Mouse (Mus musculus): ENCODE measurements around the gene Sft2d2. TPM values are rescaled to one million over a fixed set of nuclear protein-coding genes. Genes with fewer than 3 reads are reported as not detected.

The Sft2d2 gene
- total RNA-seq (2022) = 10 to 100 TPM; 14.2 to 18.1 (median 15.5) TPM

DNA sequence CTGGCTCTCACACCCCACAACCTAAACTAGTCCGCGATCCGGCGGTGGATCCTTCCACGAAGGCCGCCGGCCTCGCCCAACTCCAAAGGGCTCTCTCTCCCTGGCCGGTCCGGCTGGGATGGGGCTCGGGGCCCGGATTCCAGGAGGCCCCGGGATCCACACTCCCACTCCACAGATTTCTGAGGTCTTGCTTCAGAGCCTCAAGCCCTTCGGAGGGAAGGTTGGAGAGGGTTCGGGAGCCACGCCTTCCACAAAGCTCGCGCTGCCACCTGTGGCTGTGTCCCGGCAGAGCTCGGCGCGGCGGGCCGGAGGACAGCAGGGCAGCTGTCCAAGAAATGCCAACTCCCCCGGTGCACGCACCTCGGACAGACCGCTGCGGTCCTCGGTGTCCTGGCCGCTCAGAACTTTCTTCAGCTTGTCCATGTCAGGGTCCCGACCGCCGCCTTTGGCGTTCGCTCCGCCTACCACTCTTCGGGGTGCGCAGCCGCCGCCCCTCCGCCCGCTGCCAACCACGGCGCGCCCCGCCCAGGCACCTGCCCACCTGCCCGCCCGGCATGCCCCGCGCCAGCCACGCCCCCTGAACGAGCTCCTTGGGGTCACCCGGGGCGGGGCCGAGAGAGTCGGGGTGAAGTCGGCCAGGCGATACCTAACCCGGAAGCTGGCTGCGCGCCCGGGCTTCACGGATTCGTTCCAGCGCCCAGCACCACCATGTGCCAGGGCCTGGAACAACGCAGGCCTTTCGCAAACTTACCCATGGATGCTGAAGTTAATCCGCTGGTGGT, at the start of gene Sft2d2:
Gene Sft2d2, minus strand, starts transcription at position 559 of the 782 bp plus-strand sequence.
- peak; percentile 83 for DNase-seq (ENCODE audit: low spot score)

DNA sequence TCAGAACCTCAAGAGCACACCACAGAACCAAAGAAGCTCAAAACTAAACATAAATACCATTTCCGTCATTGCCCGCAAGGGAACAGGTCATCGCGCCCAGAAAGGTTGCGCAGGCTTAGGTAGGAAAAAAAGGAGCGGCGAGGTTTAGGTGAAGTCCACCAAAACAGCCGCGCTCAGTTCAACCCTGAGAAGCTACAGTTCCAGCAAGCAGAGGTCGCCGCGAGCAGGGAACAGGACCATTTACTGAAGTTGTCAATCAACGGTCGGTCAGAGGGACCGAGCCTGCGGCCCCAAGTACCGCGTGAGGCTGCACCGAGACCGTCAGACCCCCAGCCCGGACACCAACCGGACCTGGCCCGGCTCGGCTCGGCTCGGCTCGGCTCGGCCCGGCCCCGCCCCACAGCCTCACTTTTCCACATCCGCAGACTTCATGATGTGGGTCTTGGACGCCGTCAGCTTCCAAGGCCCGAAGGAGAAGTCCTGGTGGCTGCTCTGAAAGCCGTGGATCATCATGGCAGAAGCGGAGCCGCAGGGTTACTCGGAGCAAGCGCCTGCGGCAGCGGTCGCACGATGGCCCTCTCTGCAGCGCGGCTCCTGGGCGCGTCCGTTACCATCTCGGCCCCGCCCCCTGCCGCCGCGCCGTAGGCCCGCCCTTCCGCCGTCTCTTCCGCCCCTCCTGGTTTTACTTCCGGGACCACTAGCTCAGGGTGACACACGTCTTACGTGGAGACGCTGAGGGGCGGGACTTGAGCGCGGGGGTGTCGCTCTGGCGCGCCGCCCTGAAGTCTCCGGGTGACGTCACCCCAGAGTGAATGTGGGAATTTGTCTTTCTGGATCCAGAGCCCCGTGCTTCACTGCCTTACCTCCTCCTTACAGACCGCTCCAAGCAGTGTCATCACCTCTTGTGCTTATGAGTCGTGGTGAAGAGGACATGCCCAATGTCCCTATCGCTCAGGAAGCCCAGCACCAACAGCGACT, 42.4 kb upstream of the Sft2d2 start, which contains the start of gene Tiprl:
Gene Tiprl, minus strand, starts transcription at position 676 of the 978 bp plus-strand sequence.
- DNase-seq (ENCODE audit: low spot score) = peak; percentile 97

DNA sequence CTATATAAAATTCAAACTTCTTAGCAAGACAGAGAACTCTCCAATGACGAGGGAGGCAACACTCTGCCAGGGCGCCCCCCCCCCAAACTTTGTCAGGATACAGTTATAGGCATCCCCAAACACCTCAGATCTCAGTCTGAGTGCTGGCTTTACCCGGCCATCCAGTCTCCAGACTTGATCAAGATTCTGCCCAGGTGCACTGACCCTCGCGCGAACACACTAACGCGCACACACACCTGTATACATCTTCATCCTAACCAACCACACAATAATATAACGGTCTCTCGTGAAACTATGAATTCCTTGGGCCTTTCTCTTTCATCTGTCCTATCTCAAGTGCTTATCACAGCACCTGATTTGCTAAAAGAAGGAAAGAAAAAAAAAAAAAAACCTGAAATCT, 41.6 kb upstream of the Sft2d2 start:
- DNase-seq (ENCODE audit: low spot score) = no peak

DNA sequence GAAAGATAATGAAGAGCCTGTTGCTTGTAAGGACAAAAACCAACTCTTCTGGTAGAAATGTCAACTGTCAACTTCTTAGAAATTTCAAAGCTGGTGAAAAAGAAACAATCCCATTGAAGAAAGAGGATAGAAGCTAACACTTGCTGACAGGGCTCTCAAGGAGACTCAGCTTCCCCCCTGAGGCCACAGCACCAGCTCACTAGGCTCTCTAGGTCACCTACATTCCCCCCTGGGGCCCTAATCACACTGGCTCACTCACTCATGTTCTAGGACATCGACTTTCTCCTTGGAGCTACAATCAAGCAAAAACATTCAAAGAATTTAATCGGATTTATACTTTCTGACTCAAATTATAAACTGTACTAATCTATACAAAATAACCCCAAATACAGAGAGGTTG, 39.6 kb upstream of the Sft2d2 start:
- no peak for DNase-seq (ENCODE audit: low spot score)

DNA sequence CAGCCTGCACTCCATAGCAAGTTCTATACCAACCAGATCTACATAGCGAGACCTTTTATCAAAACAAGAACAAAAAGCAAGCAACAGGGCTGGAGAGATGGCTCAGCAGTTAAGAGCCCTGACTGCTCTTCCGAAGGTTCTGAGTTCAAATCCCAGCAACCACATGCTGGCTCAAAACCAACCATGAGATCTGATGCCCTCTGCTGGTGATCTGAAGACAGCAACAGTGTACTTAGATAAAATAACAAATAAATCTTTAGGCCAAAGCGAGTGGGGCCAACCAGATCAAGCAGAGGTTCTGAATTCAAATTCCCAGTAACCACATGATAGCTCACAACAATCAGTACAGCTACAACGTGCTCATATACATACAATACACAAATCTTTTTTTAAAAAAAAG, 36.5 kb upstream of the Sft2d2 start:
- no peak for DNase-seq (ENCODE audit: low spot score)

DNA sequence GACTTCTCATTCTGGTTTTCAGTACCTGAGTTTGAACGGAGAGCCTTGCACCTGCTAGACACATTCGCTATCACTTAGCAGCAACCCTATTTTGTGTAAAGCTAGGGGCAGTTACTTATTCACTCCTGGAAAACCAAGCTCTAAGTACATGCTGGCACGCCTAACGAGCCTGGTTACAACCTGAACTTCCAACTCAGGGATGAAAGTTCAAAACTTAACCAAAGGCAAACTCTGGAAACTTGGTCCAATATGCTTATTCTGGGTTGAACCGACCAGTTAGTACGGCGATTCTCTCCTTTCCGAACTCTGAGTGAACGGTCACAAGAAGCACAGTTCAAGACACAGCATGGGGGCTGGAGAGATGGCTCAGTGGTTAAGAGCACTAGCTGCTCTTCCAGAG, 35.3 kb upstream of the Sft2d2 start:
- no peak for DNase-seq (ENCODE audit: low spot score)

DNA sequence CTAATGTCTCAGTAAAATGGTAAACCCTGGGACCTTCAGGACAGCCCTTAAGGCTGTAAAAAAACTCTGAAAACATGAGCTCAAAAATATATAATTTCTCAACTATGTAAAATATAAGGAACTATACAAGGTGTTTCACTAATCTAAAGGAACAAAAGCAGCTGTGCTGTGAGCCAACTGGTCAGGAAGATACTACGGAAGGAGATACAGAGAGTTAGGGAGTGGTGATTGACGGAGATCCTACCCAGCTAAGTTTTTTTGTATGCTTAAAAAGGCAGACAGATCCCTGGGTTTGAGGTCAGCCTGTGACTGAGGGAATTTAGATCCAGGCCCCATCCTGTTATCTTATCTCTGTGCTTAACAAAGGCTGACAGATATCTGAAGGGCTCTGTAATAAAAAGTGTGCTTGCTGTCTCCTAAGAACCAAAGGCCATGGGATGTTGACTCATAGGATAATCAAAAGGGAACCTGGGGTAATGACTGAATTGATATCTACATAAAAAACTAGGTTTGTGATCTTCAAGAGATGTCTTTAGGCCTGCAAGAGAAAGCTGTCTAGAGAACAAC, 22.9 kb upstream of the Sft2d2 start:
- DNase-seq (ENCODE audit: low spot score) = no peak

DNA sequence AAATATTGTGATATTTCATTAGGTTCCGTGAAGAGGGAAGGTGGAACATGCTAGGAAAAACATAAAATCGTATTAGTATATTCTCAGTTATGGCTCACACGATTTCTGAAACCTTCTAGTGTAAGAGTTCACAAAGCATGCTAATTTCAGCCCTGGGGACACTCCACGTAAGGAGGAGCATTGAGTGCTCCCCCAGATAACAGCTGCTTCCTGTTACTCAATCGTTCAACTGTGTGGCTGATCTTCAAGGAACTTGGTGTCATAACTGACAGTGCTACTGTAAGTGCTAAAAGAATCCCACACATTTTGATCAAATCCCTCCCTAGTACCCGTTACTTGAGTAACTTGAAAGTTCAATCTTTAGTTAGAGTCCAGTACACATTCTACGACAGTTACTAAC, 21.6 kb upstream of the Sft2d2 start:
- no peak for DNase-seq (ENCODE audit: low spot score)

DNA sequence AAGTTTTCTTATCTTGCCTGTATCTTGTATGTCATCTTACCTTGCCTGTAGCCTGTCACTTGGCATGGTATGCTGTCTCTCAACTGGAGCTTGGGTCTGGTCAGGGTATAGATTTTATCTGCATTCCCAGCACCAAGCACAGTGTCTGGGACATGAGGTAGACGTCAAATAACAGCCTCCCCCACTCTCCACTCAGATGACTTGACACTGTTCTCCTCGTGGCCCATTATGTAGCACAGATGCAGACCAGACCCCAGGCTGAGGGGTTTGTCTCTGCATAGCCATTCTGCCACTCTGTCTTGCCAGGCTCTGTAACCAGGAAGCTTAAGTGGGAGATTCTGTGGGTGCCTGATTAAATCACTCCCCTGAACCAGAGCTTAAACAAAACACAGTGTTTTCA, 11.4 kb upstream of the Sft2d2 start:
- no peak for DNase-seq (ENCODE audit: low spot score)

DNA sequence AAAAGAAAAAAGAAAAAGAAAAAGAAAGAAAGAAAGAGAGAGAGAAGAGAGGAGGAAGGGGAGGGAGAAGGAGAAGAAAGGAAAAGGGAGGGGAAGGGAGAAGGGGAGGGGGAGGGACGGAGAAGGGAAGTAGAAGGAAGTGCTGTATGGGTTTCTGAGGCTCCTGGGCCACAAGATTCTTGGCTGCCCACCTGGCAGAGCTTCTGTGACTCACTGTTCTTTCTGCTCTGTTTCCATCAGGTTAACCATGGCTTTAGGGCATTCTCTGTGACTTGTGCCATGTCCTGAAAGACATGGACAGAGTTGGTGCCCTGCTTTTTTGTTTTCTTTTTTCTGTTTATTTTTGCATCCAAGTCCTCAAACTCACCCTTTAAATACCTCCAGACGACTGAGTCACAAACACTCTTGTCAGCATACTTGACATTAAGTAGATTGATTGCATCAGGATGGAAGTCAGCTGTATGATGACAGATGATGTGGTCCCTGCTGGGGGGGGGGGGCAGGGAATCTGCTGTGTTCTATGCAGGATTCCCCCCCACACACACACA, 9.3 kb upstream of the Sft2d2 start:
- no peak for DNase-seq (ENCODE audit: low spot score)

DNA sequence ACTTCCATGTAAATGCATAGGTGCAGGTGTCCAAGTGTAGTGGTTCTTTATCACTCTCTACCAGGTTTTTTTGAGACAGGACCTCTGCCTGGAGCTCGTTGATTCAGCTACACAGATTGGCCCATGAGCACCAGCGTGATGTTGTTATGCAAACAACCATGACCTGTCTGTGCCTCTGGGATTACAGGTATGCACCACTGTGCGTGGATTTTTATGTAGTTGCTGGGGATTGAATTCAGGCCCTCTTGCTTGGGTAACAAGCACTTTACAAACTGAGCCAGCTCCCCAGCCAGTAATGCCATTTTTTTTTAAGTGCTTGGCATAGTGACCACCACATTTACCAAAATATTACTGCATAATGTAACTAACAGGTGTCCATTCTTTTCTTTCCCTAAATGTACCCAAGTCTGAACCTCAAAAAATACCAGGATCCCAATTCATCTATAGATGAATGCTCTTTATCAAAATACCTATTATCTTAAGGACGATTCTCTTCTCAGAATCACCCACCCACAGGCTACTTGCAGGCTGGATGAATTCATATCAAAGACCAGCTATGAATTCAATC, 7.3 kb upstream of the Sft2d2 start:
- DNase-seq (ENCODE audit: low spot score) = no peak

DNA sequence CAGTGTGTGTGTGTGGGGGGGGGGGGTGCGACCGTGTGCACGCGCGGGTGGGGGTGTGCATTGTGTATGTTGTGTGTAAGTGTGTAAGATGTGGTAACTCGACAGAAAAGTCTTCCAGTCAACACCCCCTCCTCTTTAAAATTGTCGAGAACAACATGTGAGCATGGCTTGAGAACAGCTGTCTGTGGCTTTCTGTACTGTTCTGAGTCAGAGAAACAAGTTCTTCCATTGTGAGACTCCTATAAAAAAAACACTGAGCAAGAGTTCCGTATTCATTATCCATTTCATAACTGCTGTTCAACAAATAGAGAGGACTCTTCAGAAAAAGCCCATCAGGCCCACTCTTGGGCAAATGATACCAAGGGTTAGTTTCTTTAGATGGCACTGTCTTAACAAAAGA, 6.5 kb upstream of the Sft2d2 start:
- DNase-seq (ENCODE audit: low spot score) = no peak

DNA sequence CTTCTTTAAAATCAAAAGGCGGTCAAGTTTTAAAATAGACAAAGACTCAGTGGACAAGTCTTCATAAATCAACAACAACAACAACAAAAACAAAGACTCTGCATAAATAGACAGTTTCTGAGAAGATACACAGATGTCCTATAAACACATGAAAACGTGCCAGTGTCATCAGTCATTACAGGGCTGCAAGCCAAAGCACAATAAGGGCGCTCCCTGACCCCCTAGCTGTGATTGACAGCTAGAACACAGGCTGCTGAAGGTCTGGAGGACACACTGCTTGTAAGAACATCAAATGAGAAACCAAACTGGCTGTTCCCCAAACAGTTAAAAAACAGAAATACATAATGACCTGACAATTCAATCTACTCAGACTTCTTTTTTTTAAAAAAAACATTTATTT, 5.4 kb upstream of the Sft2d2 start:
- no peak for DNase-seq (ENCODE audit: low spot score)

DNA sequence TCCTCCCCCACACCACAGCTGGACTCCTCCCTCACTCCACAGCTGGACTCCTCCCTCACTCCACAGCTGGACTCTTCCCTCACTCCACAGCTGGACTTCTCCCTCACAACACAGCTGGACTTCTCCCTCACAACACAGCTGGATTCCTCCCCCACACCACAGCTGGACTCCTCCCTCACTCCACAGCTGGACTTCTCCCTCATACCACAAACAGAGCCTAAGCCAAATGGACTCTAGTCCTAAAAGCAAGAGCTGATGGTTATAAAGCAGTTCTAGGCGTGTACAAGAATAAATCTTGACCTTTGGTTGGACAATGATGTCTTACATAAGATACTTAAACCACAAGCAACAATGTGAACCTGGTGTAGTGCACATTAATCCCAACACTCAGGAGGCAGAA, 4.7 kb upstream of the Sft2d2 start:
- no peak for DNase-seq (ENCODE audit: low spot score)

DNA sequence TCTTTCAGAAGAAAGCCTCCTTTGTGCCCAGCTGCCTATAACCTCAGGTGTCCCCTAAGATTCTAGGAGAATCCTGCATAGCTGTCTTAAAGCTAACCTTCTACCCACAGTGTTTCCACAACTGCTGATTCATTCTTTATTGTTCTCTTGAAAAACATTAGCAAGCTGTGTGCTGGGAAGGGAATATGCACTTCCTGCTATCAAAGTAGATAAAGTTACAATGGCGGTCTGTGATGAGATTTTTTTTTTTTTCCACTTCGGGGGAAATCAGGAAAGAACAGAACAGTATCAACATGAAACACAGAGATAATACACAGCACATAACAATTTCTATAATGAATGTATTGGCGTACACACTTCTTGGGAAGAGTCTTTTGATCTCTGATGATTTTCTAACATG, 3.6 kb upstream of the Sft2d2 start:
- DNase-seq (ENCODE audit: low spot score) = no peak

DNA sequence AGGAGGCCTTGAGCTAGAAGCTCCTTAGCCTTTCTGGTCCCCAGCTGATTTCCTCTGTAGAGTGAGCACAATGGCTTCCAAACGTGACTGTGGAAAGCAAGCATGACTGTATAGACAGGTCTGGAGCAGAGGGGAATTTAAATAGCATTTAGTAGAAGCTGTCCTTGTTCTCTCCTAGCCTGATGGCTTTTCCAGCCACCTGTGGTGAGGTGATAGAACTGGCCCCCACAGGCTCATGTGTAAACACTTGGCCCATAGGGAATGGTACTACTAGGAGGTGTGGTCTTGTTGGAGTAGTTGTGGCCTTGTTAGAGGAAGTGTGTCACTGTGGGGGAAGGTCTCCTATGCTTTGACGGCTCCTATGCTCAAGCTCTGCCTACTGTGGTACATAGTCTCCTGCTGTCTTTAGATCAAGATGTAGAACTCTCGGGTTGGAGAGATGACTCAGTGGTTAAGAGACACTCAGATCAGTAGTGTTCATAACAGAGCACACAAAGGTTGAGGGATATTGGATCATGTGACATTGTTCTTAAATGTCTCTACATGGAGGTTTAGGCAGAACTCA, 1.2 kb upstream of the Sft2d2 start:
- no peak for DNase-seq (ENCODE audit: low spot score)

DNA sequence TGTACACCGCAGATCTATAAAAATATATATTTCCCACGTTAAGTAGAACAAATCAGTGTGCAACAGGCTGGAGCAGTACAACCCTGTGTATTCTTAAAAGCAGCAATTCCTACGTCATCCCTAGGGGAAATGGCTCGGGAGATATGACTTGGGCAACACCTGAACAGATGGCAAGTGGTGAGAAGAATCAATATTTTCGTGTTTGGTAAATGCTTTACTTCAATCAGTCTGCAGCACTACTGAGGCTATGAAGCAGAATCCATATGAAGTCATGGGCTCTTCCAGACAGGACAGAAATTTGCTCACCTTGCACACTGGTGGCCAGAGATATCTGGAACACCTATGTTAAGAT, 400 bp upstream of the Sft2d2 start:
- DNase-seq (ENCODE audit: low spot score) = no peak

DNA sequence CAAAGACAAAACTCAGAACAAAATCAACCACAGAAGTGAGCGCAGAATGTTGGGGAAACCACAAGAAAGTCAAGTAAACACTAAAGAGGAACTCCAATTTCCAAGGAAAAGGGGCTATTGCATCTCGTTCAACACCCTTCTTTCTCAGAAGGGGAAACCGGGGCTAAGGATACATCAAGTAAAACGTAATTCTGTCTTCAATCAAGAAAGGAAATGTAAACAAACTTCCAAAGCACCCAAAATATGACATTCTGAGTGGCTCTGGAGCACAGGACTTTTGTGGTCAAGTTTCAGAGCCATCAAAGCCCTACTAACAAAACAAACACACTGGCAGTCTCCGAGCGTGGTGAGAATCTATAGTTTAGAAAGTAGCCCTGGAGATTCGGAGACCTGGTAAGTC, 812 bp downstream of the Sft2d2 start:
- DNase-seq (ENCODE audit: low spot score) = no peak

DNA sequence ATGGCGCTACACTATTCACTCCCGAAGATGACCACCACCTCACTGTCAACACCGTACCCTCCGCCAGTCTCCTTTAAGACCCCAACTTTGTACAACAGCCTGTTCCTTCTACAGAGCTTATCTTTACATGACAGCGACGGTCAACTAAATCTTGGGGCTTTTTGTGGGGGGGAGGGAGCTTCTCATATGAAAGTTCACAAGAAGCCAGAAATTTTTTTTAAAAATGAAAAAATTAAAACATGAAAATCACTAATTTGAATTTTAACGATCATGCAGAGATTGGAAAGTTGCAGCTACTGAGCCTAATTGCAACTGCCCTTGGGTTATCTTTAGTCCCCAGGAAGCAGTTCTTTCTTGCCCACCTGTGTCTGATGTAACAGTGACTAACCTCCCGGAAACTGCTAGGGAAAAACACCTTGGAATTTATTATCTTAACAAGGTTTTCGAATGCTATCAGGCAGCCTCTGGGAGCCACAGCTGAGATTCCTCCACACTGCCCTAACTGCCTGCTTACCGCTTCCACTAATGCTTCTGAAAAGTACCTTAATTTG, 1.4 kb downstream of the Sft2d2 start:
- no peak for DNase-seq (ENCODE audit: low spot score)

DNA sequence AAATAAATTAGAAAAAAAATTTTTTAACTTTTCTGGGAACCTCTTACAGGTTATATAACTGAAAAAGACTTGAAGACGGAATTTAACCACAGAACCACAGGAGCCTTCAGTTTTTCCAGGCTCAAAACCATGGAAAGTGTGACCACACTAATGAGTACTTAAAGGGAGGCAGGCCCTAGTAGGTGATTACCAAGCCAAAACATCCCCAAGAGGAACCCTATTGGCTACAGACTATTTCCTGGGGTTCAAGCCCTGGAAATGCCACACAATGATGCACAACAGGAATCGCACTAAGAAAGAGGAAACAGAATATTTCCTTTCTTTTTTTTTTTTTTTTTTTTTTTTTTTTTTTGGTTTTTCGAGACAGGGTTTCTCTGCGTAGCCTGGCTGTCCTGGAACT, 2.1 kb downstream of the Sft2d2 start:
- no peak for DNase-seq (ENCODE audit: low spot score)

DNA sequence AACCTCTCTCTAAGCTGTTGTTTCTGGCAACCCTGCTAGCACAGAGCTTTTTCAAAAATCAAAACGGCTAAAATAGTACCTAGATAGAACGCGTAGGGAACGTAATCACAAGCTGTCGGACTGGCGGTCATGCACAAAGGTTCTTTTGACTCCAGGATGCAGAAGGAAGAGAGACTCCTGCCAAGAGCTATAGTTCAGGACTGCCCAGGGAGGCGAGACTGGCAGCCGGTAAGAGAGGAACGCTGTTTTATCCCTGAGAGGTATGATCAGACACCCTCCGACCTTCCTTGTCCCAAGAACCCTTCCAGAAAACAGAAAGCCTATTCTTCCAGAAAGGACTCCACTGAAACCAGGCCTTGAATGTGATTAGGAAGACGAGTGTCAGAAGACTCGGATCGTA, 2.6 kb downstream of the Sft2d2 start:
- DNase-seq (ENCODE audit: low spot score) = no peak
